Mouse (Mus musculus) T-cell, adult 2 months (primary cell): Measurements from ENCODE around the gene Ank3.

Experiments used
- DNase-seq: peaks from one replicate; pipeline ENCODE4 v3.0.0; 2022; ENCODE audit warnings: low spot score

Ank3 gene

DNA sequence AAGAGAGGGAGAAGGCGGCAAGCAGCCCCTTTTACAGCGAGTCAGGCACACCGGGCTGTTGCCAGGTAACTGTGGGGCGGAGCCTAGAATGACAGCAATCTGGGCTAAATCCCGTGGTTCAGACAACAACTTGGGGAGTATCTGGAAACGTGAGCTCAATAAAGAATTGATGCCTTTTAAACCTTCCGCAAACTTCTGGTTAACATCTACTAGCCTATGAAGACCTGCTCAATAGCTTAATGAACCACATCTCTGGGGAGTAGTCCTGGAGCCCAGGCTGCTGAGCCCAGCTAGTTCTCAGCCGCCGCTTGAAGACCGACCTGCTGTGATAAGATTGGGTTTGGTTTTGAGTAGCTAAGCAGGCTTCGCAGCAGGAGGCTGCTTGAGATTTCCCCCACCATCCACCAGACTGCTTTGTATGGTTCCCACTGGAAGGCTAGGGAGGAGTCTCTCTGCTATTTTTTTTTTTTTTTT is 175.7 kb downstream of the Ank3 start:
- no peak for DNase-seq

DNA sequence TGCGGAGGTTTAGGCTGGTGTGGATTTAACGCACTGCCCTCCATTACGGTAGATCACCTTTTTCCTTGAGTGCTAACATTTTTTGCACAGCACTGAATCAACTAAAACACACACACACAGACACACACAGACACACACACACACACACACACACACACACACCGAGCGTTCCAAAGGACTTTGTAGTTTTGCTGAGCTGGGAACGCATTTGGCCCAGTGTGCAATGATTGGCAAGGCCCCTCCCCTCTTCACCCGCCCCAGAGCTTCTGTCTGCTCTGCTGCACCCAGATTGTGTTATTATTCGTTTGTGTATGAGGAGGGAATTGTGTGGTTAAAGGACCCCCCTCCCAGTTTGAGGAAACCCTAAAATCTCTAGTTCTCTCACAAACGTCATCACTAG is 176.3 kb downstream of the Ank3 start:
- no peak for DNase-seq

DNA sequence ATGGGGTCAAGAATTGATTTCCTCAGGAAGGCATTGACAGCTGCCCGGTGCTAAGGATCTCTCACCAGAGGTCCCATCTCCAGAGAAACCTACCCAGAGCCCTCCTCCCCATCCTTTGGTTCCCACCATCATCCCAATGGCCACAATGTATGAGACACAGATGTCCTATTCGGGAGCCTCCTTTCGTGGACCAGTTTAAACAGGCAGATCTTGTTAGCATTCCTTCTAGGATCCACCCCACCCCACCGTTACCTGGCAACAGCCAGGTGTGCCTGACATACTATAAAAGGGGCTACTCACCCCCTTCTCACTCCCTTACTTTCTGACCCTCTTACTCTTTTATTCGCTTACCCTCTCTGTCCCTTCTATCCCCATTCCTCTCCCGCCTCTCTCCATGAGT is 176.9 kb downstream of the Ank3 start:
- DNase-seq = no peak

DNA sequence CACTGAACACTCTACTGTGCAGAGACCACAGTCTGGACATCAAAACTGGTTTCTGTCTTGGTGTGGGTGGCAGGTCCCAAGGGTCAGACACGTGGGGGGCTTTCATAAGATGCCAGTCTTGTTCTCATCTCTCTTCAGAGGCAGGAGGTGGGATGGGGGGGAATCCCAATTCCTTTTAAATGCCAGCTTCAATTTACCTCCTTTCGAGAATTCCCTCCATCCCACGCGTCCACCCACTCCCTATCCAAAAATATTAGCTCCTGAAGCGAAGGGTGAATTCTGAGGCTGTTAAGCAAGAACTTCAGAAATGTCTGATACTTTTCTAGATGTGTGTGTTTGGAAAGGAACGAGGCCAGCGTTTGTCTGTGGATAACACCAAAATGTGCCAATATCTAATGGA is 177.7 kb downstream of the Ank3 start:
- no peak for DNase-seq

DNA sequence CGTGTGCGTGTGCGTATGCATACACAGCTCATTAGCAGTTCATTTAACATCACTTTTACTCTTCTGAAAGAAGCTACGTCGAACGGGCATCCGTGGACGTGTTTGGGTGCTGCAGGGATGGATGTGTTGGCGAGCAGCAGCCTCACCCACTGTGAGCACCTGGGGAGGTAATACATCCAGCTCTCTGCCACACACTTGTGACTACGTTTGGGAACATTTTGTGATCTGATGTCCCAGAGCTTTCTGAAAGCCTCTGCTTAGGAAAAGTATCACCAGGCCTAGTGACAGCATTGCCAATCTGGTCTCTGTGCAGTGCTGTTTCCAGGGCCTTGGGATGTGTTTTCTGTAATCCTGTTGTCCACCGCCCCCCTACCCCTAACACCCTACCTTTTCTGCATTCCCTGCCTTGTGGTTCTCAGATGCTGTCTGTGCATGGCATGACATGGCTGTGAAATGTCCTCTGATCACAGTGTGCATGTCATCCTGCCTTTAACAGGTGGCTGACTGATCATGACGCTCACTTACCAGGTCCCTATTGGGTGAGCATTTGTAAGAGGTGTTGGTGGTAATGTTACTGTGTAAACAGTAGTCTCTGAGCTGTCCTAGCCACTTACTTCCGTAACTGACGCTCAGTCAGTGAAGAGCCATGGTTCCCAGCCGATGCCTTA is 178.6 kb downstream of the Ank3 start:
- no peak for DNase-seq

DNA sequence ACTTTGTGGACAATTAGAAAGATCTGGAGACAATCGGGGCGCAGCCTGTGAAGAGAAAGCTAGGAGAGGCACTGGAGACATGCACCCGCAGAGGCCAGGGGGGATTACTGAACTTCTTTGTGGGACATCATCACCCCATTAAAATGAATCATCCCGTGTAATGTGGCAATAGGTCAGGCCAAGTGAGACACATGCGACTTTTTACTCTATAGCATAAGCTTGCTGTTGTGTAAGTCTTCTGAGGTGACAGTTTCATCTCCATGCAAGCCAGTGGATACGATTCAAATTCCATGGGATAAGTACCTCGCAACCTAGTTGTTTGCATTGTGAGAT is 179.1 kb downstream of the Ank3 start:
- no peak for DNase-seq

DNA sequence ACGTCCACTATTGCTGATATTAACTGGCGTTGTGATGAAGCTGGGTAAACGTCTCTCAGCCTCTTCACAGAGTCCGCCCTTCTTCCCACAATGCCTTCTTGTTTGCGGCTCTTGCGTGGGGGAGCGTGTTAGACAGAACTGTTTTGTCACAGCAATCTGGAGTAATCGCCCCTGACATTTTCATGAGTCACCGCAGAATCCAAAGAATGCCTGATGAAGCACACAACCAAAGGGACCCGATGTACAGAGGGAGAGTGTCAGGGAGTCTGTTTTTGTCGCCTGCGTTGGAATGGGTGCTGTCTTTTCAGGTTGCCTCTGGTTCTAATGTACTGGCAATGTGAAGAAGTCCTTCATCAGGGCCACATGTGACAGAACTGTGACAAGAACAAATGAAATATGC is 181.0 kb downstream of the Ank3 start:
- no peak for DNase-seq

DNA sequence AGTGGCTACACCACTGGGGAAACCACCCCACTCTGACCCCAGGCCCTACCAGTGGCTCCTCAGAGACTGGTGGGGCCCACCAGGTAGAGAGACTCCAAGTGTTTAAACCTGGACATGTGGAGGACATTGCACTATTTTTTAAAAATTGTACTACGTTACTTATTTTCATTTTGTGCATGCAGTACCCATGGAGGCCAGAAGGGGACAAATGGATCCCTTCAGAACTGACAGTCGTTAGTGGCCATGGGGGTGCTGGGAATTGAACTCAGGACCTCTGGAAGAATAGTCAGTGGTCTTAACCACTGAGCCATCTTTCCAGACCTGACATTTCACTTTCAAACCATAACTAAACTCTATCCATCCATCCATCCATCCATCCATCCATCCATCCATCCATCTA is 183.0 kb downstream of the Ank3 start:
- DNase-seq = no peak

DNA sequence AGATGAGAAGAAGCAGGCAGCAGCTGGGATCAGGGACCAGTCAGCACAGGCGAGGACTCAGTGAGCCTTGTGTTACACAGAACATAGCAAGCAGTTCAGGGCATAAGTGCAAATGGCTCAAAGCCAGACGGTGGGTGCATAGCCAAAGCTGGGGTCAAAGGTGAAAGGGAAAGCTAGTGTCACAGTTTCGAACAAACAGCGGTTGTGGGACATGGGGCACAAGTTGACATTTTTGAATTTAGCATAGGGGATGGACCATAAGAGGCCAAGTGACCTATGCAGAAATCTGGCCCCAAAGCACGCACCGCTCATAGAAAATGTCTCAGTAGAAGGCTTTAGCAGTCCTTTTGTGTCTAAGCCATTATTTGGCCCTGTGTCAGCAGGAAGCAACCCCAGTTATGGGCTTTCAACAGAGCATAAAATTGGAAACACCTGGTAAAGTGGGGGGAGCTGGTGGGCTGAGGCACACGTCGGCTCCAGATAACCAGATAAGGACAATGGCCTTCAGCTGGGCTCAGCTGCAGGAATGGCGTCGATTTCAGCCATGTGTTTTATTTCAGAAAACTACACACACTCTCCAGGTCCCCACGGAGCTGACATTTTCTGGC is 185.4 kb downstream of the Ank3 start:
- no peak for DNase-seq

DNA sequence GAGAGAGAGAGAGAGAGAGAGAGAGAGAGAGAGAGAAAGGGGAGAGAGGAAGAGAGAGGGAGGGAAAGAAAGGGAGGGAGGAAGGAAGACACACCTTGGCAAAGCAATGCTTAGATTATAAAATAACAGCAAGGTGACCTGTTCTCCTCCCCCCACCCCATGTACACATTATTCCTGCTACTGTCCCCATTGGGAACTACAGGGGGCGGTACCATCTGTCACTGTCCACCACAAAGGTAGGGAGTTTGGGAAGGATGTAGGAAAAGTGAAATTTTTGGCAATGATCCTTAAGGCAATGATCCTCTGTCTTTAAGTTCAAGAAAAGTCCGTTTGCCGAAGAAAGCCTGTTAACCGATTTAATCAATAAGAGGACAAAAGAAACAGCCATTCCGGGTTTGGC is 186.0 kb downstream of the Ank3 start:
- no peak for DNase-seq

DNA sequence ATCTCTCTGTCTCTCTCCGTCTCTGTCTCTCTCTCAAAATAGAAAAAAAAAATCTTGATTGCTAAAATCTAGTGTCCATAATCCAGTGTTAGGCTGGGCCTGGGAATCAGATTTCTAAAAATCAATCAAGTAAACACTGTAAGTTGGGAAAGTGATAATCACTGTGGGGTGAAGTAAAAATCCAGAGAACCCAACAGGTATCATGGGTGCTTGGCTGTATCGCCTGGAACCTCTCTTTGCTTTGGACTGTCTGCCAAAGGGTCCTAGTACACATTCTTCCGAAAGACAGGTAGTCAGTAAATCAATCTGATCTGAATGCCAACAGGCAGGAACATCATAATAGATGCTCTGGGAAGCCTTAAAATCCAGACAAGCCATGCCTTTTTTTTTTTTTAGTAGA is 186.7 kb downstream of the Ank3 start:
- no peak for DNase-seq

DNA sequence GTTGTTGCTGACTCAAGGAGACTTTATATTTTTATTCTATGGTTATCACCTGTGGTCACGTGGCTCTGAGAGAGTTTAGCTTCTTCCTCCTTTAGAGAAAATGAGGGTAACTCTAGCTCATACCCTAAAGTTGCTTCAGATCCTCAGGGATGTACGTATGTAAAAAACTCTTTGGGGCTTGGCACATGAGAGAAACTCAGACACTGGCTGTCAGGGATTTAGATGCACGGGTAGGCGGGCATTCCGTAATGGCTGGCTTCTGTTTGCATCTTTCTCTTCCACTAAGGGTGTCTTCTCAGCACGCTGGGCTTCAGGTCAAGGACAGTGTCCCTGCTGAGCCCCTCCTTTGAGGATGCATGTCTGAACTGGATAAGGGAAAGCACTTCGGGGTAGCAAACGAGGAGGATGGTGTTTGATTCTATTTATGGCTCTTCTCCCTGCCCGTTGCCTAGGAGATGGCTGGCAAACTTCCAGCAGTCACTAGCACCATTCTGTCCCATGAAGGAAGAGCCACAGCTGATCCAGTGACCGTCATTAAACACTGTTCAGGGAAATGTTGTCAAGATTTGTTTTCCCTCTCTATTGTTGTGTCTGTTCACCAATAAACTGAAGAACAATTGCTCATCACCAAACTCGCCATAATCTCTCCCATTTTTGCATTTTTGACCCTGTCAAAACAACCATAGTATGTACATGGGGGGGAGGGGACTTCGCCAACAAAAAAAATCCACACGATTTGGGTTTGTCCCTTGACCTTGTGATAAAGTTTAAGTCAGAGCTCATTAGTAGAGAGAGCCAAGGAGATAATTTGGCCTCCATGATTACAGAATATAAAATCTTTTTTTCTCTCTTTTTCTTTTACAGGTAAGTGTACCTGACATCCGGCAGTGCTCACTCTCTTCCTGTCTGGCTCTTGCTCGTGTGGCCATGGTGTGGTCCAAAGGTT is 195.9 kb downstream of the Ank3 start:
- no peak for DNase-seq

DNA sequence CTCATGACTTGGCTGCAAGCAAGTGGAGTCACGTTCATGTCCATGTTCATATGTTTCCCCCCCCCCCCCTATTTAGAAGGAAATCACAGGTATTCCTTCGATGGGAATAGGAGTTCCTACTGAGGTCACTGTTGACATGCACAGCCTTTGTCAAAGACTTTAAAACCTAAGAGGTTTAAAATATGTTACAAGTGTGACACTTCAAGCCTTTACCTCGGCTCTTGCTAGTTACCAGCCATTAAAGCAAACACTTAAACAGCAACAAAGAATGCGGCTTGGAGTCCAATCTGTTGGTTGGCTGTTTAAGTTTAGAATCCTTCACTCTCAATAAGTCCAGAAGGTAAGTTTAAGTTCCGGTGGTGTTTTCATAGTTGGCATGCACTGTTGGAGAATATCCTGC is 196.9 kb downstream of the Ank3 start:
- DNase-seq = no peak

DNA sequence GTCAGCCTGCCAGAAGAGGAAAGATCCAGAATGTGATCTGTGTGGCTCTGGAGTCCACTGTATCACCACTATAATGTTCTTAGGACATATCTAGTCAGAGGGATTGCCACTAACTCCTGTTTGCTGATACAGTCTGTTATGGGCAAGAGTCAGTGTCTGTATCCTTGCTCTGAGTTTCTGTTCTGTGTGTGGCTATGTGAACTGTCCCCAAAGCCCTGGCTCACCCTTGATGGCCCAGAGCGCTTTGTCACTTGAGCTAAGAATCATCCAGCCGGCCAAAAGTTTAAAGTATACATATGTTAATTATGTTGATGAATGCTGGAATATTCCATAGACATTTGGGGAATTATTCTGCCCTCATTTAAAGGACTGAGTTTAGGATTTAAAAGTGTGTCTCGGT is 202.9 kb downstream of the Ank3 start:
- DNase-seq = no peak

DNA sequence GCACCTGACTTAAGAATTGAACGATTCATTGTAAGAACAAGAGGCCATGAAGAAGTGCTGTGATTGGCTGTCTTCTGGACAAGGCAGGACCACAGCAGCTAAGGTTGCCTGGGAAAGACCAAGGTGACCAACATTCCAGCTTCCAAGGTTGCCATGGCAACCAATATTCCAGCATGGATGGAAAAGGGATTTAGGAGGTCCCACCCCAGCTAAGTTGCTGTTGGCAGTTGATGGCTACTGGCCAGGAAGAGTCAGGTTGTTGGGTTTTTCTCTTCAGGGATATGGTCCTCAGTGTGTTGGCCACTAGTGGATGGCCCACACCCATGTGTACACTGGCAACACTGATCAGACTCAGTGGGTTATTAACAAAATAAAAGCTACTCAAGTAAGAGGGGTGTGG is 204.1 kb downstream of the Ank3 start:
- DNase-seq = no peak

DNA sequence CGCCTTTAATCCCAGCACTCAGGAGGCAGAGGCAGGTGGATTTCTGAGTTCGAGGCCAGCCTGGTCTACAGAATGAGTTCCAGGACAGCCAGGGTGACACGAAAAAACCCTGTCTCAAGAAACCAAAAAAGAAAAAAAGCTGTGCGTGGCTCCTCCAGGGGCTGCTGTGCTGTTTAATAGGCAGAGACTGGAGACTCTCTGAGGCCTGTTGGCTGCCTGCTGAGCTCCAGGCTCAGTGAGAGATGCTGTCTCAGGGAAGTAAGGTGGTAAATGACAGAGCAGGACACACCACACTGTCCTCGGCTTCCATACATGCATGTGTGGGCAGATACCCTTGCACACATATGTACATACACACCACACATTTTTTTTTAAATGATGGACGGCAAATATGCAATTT is 206.0 kb downstream of the Ank3 start:
- no peak for DNase-seq

DNA sequence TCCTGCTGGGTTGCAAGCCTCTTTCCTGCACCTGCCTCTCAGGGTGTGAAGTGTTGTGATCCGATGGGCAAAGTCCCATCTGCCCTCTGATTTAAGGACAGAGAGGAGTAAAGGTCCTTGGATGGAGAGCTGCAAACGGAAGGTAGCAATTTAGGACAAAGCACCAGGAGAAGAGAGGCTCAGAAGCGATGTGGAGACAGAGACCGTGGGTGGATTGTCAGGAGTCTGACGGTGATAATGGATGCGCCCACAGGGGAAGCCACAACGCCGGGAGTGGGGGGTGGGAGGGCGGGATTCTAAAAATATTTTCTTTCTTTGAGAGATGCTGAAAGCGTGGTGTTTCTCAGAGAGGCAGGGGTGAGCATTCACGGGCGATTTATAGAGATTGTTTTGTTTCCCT is 206.6 kb downstream of the Ank3 start:
- DNase-seq = no peak

DNA sequence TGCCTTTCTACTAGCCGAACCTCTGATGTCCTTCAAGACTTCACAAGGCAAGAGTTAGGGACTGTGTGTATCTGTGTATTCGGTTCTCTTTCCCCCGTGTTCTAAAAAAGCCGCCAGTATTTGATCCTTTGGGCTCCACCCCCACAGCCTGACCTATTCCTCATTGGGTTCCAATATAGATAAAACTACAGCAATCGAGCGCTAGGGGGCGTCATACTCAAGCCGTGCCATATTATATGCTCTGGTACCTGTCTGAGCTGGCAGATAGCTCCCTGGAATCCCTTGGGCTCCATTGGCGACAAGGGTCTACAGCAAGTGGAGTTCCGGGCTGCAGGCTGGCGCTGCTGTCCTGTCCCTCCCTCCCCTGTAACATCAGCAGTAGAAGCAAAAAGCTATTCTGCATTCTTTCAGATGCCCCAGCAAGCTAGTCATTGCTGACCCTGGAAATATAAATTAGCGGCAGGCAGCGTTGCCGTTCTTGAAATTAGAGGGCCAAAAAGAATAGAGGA is 209.1 kb downstream of the Ank3 start:
- DNase-seq = no peak

DNA sequence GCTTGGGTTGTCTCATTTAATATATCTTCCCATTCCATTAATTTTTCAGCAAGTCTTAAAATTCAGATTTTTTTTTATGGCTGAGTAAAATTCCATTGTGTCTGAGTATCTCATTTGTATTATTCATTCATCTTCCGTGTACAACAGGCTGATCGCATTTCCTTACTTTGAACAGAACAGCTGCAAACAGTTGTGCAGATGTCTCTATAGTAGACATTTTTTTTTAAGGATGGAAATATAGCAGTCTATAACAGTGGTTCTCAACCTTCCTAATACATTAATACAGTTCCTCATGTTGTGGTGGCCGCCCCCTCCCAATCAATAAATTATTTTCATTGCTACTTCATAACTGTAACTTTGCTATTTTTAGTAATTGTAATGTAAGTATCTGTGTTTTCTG is 212.7 kb downstream of the Ank3 start:
- no peak for DNase-seq

DNA sequence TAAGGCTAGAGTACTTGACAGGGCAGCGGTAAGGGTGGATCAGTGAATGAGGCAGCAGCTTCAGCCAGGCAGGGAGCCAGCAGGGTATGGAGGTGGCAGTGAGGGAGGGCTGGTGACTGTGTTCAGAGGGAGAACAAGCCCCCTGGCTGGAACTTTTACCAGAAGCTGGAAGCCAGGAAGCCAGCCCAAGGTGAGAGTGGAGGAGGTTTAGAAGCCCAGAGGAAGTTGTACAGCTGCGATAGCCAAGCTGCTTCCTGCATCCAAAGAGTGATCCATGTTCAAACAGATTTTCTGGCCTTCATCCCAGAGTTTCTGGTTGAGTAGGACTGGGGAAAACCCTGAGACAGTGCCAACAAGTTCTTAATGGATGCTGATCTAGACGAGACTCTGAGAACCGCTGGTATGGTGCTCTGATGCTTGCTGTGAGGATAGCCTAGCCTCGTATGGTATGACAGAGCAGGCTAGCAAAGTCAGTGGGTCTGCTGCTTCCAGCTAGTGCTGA is 213.3 kb downstream of the Ank3 start:
- no peak for DNase-seq

DNA sequence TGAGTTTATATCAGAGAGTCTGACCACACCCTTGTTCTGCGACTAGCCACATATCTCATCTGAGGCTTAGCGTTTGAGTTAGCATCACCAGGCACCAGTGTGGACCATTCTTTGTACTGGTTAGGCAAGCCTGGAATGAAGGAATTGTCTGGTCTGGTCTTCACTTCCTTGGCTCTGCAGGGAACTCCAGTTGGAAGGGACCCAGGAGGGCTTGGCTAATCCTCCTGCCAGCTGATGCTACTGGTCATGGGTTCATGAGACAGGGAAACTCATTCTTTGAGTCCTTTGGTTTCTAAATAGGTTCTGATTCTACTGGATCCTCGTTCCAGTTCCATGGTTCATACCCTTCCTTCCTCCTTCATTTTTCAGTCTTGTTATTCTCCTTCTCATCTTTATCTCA is 218.4 kb downstream of the Ank3 start:
- no peak for DNase-seq

DNA sequence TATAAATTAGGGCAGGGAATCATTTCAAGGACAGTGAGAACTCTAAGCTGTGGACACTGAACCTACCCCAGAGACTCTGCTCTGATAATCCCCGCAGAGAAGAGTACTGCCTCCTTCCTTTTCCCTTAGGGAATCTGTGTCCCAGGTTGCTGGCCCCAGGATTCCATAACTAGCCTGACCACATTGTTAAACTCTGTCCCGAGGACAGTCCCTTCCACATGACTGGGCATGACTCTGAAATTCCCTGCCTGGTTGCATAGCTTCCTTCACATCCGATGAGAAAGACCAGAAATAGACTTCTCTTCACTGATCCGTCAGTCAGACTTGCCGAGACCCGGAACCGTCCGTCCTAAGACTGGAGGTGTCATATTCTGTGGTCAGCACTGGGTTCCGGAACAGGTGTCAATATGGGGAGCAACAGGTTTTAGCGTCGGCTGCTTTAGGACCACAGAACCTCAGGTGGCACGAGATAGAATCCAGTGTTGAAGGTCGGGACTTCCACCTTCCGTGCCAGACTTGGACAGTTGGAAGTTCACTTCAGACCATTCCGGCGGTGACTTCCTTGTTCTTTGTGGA is 219.1 kb downstream of the Ank3 start:
- no peak for DNase-seq
